Mouse (Mus musculus) fat pad, adult 2 months (tissue): ENCODE results near the gene Fbxo22.
"Not testable (repeated sequence)": the region's sequence is repeated elsewhere in the genome, so short reads cannot be mapped to it uniquely, and the experiment has no call there.

Source experiments
- DNase-seq: peaks from one replicate; pipeline ENCODE4 v3.0.0-alpha.2; 2011; ENCODE audit warnings: low read depth, low spot score; ENCODE audit errors: extremely low read depth

Gene Fbxo22

GRCm38 (mm10) chr9:55236235-55237165 lies 27.8 kb downstream of the Fbxo22 start:
- DNase-seq: no peak

GRCm38 (mm10) chr9:55240852-55241251 lies 32.1 kb downstream of the Fbxo22 start:
- DNase-seq: no peak

DNA sequence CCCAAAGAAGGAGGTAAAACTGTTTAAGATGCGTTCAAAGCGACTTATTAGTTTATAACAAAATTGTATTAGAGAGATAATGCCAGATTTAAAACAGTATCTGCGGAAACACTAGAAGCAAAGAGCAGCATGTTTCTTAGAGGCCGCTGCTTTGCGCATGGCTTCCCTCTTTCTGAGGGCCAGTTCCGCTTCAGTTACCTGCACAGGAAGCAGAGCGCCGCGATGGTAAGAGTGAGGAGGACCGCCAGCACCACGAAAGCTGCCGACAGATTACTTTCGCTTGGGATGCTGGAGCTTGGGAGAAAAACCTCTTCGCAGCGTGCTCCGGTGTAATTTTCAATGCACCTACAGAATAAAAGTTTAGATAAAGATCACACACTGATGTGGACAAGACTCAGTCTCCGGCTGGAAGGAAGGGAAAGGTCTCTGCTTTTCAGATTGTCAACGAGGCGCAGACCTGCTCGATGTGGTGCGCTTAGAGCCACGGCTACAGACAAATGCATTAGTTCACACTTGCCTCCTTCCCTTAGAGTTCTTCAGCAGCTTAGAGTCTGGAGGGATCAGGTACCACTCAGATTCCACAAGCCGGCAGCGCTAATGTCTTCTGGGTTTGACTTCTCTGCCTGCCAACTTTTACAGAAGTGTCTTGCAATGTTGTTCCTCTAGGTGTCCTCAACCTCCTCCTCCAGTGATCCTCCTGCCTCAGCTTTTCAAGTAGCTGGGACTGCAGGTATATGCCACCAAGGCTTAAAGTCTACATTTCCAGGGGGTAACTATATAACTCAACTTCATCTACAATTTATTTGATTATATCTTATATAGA lies 33.3 kb downstream of the Fbxo22 start:
- no peak for DNase-seq

DNA sequence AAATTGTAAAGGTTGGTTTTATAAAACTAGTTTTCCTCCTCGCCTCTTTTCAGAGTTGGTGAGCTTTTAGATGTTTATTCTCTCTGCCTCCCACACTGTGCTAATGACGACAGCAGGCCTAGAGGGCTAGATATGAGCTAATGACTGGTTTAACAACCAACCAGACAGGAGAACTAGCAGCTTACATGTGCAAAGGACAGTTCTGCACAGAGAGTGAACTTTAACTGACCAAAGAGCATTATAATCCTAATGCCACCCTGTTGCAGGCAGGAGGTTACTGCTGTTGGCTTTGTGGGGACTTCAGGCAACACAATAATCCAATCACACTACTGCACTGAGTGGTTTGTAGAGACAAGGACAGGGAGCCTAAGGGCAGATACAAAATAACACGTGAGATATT lies 34.6 kb downstream of the Fbxo22 start:
- peak; percentile 59 for DNase-seq

GRCm38 (mm10) chr9:55244079-55244478 lies 35.4 kb downstream of the Fbxo22 start:
- DNase-seq: no peak

DNA sequence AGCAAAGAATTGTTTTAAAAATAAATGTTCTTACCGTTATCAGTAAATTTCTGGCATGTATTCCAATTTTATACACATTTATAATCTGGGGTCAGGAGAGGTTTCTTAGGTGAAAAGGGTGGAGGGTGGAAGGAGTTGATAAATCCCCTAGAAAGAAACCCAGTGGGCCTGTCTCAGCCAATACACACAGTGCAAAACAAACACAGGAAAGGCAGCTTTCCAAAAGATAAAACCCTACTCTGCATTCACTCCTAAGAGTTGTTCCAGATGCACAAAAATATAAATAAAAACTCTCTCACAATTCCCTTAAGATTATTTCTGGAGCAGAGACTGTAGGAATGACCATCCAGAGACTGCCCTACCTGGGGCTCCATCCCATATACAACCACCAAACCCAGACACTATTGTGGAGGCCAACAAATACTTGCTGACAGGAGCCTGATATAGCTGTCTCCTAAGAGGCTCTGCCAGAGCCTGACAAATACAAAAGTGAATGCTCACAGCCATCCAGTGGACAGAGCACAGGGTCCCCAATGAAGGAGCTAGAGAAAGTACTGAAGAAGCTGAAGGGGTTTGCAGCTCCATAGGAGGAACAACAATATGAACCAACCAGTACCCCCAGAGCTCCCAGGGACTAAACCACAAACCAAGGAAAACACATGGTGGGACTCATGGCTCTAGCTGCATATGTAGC lies 36.5 kb downstream of the Fbxo22 start:
- DNase-seq: not testable (repeated sequence)

GRCm38 (mm10) chr9:55246440-55246839 lies 37.7 kb downstream of the Fbxo22 start:
- peak; percentile 63 for DNase-seq

DNA sequence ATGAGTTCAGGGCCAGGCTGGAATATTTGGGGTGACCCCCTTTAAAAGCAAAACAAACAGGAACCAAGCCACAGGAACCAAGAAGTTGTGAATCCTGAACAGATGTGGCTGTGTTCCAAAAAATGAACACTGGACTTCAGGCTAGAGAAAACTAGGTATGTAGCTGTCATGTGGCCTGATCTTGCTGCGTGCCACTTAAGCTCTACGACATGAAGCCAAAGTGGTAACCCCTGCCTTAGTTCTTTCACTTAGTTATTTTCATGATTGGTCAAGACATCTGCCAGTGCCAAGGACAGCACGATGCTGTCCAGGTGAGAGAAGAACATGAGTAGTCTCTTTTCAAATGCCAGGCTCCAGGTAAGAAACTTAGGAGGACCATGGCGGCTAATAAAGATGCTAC lies 38.2 kb downstream of the Fbxo22 start:
- DNase-seq: peak; percentile 88

DNA sequence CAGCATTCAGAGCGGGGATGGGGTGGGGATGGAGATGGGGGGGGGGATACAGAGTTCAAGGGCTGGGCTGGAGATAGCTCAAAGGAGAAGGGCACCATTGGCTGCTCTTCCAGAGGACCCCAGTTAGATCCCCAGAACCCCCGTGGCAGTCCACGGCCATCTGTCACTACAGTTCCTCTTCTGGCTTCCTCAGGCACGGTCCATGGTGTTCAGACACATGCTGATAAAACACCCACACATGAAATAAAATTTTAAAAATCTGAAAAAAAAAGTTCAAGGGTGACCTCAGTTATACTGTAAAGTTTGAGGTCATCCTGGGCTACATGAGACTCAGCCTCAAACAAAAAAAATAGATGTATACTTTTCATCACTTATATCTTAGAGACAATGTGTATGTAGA lies 39.7 kb downstream of the Fbxo22 start:
- no peak for DNase-seq

DNA sequence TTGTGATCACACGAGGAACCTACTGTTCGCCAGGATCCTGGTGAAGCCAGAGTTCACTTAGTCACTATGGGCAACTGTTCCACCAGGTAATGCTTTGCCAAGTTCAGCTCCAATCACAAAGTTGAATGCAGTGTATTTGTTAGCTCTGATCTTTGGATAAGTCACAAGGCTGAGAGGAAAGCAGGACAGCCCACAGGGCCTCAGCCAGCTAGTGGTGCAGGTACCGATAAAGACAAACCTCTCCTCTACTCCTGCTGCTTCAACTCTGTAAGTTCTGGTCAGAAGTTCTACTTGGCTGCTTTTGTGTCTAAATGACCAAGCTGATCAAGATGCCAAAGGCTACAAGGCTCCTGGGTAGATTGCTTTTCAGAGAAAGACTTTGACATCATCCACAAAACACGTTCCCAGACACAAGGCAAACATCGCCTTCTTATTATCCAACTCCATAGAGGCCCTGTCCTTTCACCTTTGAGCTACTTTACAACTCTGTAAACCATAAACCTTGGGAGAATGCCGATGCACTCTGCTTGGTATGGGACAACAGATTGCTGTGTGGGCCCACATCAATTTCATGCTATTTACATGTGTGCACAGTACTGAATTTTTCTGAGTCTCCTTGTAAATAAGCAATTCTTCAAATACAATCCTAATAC lies 42.0 kb downstream of the Fbxo22 start:
- DNase-seq: no peak

- DNase-seq: not testable (repeated sequence)
Measured at GRCm38 (mm10) chr9:55252097-55252496, 43.4 kb downstream of the Fbxo22 start.

- no peak for DNase-seq
Measured at GRCm38 (mm10) chr9:55253849-55254248, 45.1 kb downstream of the Fbxo22 start.

GRCm38 (mm10) chr9:55255056-55255455 lies 46.3 kb downstream of the Fbxo22 start:
- no peak for DNase-seq

DNA sequence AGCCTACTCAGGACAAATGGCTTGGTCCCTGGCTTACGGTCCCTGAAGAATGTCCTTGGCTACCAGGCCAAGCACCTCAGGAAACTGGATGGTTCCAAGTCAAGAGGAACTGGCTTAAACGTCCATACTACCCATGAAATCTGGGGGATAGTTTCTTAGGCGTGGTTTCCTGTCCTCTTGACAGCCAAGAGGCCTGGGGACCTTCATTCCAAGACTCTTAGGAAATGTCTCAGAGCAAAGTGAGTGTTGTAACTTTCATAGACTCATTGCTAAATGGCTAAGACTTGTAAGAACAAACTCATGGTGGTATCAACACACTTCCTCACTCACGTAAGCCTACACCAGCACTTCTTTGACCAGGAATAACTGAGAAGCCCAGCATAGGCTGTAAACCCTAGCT lies 46.9 kb downstream of the Fbxo22 start:
- peak; percentile 94 for DNase-seq

DNA sequence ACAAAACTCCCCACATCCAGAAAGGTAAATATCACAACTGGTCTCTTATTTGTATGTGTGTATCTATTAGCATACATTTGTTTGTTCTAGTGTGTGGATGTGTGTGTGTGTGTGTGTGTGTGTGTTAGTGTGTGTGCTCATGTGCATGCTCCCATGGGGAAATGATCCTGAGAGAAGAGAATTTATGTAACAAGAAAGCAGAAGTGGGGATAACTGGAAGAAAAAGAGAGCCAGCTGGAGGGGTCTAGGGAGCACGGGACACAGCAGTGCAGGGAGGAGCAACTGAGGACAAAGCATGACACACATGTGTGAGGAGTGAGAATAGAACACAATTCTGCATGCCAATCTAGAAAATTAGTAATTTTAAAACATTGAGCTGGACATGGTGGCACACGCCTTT lies 48.4 kb downstream of the Fbxo22 start:
- no peak for DNase-seq

- no peak for DNase-seq
Measured at GRCm38 (mm10) chr9:55259741-55260140, 51.0 kb downstream of the Fbxo22 start.

- no peak for DNase-seq
Measured at GRCm38 (mm10) chr9:55264356-55265302, 55.9 kb downstream of the Fbxo22 start.

- DNase-seq: no peak
Measured at GRCm38 (mm10) chr9:55271960-55272560, 63.3 kb downstream of the Fbxo22 start.

- DNase-seq: no peak
Measured at GRCm38 (mm10) chr9:55273906-55274305, 65.2 kb downstream of the Fbxo22 start.
